Mouse (Mus musculus) macrophage (primary cell): ENCODE measurements around the gene Pabpn1l. TPM values are rescaled to one million over a fixed set of nuclear protein-coding genes. Genes with fewer than 3 reads are reported as not detected.

Experiments used
- H3K27ac ChIP-seq: fragments of 350-480 bp; formaldehyde crosslinking; 2 replicates; pipeline ENCODE4 v1.9.0; 2021
- H3K36me3 ChIP-seq: fragments of 350-480 bp; formaldehyde crosslinking; 2 replicates; pipeline ENCODE4 v1.9.0; 2021; ENCODE audit errors: inconsistent target
- H3K4me3 ChIP-seq: fragments of 350-480 bp; formaldehyde crosslinking; 2 replicates; pipeline ENCODE4 v1.9.0; 2021; ENCODE audit errors: inconsistent target
- H3K79me2 ChIP-seq: fragments of 350-480 bp; formaldehyde crosslinking; 2 replicates; pipeline ENCODE4 v1.9.0; 2021; ENCODE audit errors: inconsistent target
- WGBS: methylation state at CpG from one replicate; pipeline ENCODE4 v1.1.7; 2026; ENCODE audit warnings: inconsistent platforms; ENCODE audit not compliant: missing documents; 5-methylcytosine and 5-hydroxymethylcytosine counted together
- polyA plus RNA-seq: library from polyadenylated mRNA; stranded (reverse); fragments of 250-400 nt; gene quantifications from 3 replicates; pipeline ENCODE4 v1.2.4, GENCODE M21; 2018; ENCODE audit warnings: inconsistent platforms

The Pabpn1l gene
- polyA plus RNA-seq, 1 experiment from 2014 or later: not detected

GRCm38 (mm10) chr8:122658807-122659160 is 36.2 kb upstream of the Pabpn1l start:
- no peak overlapping the region for H3K4me3 ChIP-seq
- no peaks in the 10 kb centered on the region; the same call in 1 of the 2 replicates for H3K79me2 ChIP-seq
- WGBS: 98% methylated on average over 9 of the region's 9 CpGs
- no peaks in the 10 kb centered on the region for H3K36me3 ChIP-seq
- no peak overlapping the region for H3K27ac ChIP-seq

- H3K27ac ChIP-seq: no peak overlapping the region
- H3K79me2 ChIP-seq: no peaks in the 10 kb centered on the region; the same call in 1 of the 2 replicates
- WGBS: 89% methylated on average over 10 of the region's 10 CpGs
- H3K36me3 ChIP-seq: no peaks in the 10 kb centered on the region
- H3K4me3 ChIP-seq: no peak overlapping the region
Observed at GRCm38 (mm10) chr8:122658149-122658806, 35.7 kb upstream of the Pabpn1l start.

GRCm38 (mm10) chr8:122656056-122656999 is 33.8 kb upstream of the Pabpn1l start:
- no peaks in the 10 kb centered on the region; the same call in 1 of the 2 replicates for H3K79me2 ChIP-seq
- no peak overlapping the region for H3K4me3 ChIP-seq
- WGBS: 80% methylated on average over 13 of the region's 13 CpGs
- H3K36me3 ChIP-seq: no peaks in the 10 kb centered on the region
- H3K27ac ChIP-seq: no peak overlapping the region

- Histone ChIP-seq H3K27ac (no peak overlapping the region), H3K4me3 (no peak overlapping the region), H3K79me2 (no peaks in the 10 kb centered on the region), H3K36me3 (no peaks in the 10 kb centered on the region)
- 95% methylated on average over 7 of the region's 7 CpGs for WGBS
Observed at GRCm38 (mm10) chr8:122654768-122655167, 32.2 kb upstream of the Pabpn1l start.

GRCm38 (mm10) chr8:122652643-122653042 is 30.1 kb upstream of the Pabpn1l start:
- H3K4me3 ChIP-seq: no peak overlapping the region
- no peak overlapping the region for H3K27ac ChIP-seq
- WGBS: 67% methylated on average over 6 of the region's 6 CpGs
- H3K79me2 ChIP-seq: no peaks in the 10 kb centered on the region
- H3K36me3 ChIP-seq: no peaks in the 10 kb centered on the region

- no peaks in the 10 kb centered on the region for H3K79me2 ChIP-seq
- WGBS: 82% methylated on average over 14 of the region's 16 CpGs
- no peaks in the 10 kb centered on the region for H3K36me3 ChIP-seq
- no peak overlapping the region for H3K4me3 ChIP-seq
- H3K27ac ChIP-seq: no peak overlapping the region
Observed at GRCm38 (mm10) chr8:122651326-122651921, 28.9 kb upstream of the Pabpn1l start.

GRCm38 (mm10) chr8:122648192-122648970 is 25.8 kb upstream of the Pabpn1l start:
- no peak overlapping the region for H3K4me3 ChIP-seq
- H3K36me3 ChIP-seq: no peaks in the 10 kb centered on the region
- no peaks in the 10 kb centered on the region for H3K79me2 ChIP-seq
- no peak overlapping the region for H3K27ac ChIP-seq
- WGBS: 91% methylated on average over 15 of the region's 15 CpGs

- whole genome bisulfite sequencing: 88% methylated on average over 16 of the region's 16 CpGs
- Histone ChIP-seq H3K79me2 (no peaks in the 10 kb centered on the region), H3K4me3 (no peak overlapping the region), H3K36me3 (no peaks in the 10 kb centered on the region), H3K27ac (no peak overlapping the region)
Observed at GRCm38 (mm10) chr8:122646337-122646736, 23.8 kb upstream of the Pabpn1l start.

GRCm38 (mm10) chr8:122644175-122644954 is 21.8 kb upstream of the Pabpn1l start:
- no peak overlapping the region for H3K27ac ChIP-seq
- H3K4me3 ChIP-seq: no peak overlapping the region
- no peaks in the 10 kb centered on the region for H3K79me2 ChIP-seq
- WGBS: 93% methylated on average over 6 of the region's 6 CpGs
- no peaks in the 10 kb centered on the region for H3K36me3 ChIP-seq

- Histone ChIP-seq H3K4me3 (no peak overlapping the region), H3K27ac (no peak overlapping the region), H3K79me2 (no peaks in the 10 kb centered on the region), H3K36me3 (no peaks in the 10 kb centered on the region)
- WGBS: 88% methylated on average over 9 of the region's 9 CpGs
Observed at GRCm38 (mm10) chr8:122642071-122642470, 19.5 kb upstream of the Pabpn1l start.

GRCm38 (mm10) chr8:122641406-122641805 is 18.9 kb upstream of the Pabpn1l start:
- 95% methylated on average over 14 of the region's 15 CpGs for WGBS
- Histone ChIP-seq H3K36me3 (no peaks in the 10 kb centered on the region), H3K27ac (no peak overlapping the region), H3K4me3 (no peak overlapping the region), H3K79me2 (no peaks in the 10 kb centered on the region)

GRCm38 (mm10) chr8:122640825-122641224 is 18.3 kb upstream of the Pabpn1l start:
- H3K27ac ChIP-seq: no peak overlapping the region
- 88% methylated on average over 4 of the region's 4 CpGs for WGBS
- no peaks in the 10 kb centered on the region for H3K36me3 ChIP-seq
- no peak overlapping the region for H3K4me3 ChIP-seq
- H3K79me2 ChIP-seq: no peaks in the 10 kb centered on the region

- H3K36me3 ChIP-seq: no peaks in the 10 kb centered on the region
Observed at GRCm38 (mm10) chr8:122639521-122640248, 17.1 kb upstream of the Pabpn1l start.

More at GRCm38 (mm10) chr8:122639521-122640248, 17.1 kb upstream of the Pabpn1l start:
- WGBS: 95% methylated on average over 14 of the region's 16 CpGs
- H3K4me3 ChIP-seq: no peak overlapping the region
- H3K27ac ChIP-seq: no peak overlapping the region
- no peaks in the 10 kb centered on the region for H3K79me2 ChIP-seq
